Mouse (Mus musculus): ENCODE results near the gene Alox12e.

Alox12e gene

GRCm38 (mm10) chr11:70280441-70280840 lies 42.0 kb downstream of the Alox12e start:
- Histone ChIP-seq H3K4me3 (replicated peaks; ENCODE audit: low read length) (no peak overlapping the region), H3K4me1 (replicated peaks; ENCODE audit: low read depth, low read length) (0 out of 2 replicates have a peak, but pooled peaks cover 4% of the 10 kb centered on the region)
- TF ChIP-seq POU5F1 (IDR thresholded peaks at IDR 0.05; ENCODE audit: borderline replicate concordance, low read length) (no peak), NANOG (IDR thresholded peaks at IDR 0.05; ENCODE audit: borderline replicate concordance, low read length) (no peak), CTCF (conservative IDR thresholded peaks at IDR 0.05; ENCODE audit: low read length) (no peak)

GRCm38 (mm10) chr11:70278961-70279360 lies 43.5 kb downstream of the Alox12e start:
- Histone ChIP-seq H3K36me3 (ENCODE audit: insufficient read depth, low read length) (no peaks in the 10 kb centered on the region), H3K9me3 (ENCODE audit: low read length) (no peaks in the 10 kb centered on the region), H3K4me3 (replicated peaks; ENCODE audit: low read length) (no peak overlapping the region), H3K4me1 (replicated peaks; ENCODE audit: low read depth, low read length) (peaks cover 4% of the 10 kb centered on the region), H3K27me3 (ENCODE audit: insufficient read depth, low read length) (no peaks in the 10 kb centered on the region)
- TF ChIP-seq NANOG (IDR thresholded peaks at IDR 0.05; ENCODE audit: borderline replicate concordance, low read length) (no peak), CTCF (conservative IDR thresholded peaks at IDR 0.05; ENCODE audit: low read length) (no peak), POU5F1 (IDR thresholded peaks at IDR 0.05; ENCODE audit: borderline replicate concordance, low read length) (no peak)

More at GRCm38 (mm10) chr11:70280441-70280840, 42.0 kb downstream of the Alox12e start:
- Histone ChIP-seq H3K27me3 (ENCODE audit: insufficient read depth, low read length) (no peaks in the 10 kb centered on the region), H3K9me3 (ENCODE audit: low read length) (no peaks in the 10 kb centered on the region), H3K36me3 (ENCODE audit: insufficient read depth, low read length) (no peaks in the 10 kb centered on the region)

- TF ChIP-seq NANOG (IDR thresholded peaks at IDR 0.05; ENCODE audit: borderline replicate concordance, low read length), result no peak
- TF ChIP-seq CTCF (conservative IDR thresholded peaks at IDR 0.05; ENCODE audit: low read length), result no peak
- TF ChIP-seq POU5F1 (IDR thresholded peaks at IDR 0.05; ENCODE audit: borderline replicate concordance, low read length), result no peak
- no peak overlapping the region for H3K4me3 ChIP-seq (replicated peaks; ENCODE audit: low read length)
- H3K9me3 ChIP-seq (ENCODE audit: low read length), result no peaks in the 10 kb centered on the region
- peaks cover 6% of the 10 kb centered on the region for H3K4me1 ChIP-seq (replicated peaks; ENCODE audit: low read depth, low read length)
- H3K36me3 ChIP-seq (ENCODE audit: insufficient read depth, low read length), result no peaks in the 10 kb centered on the region
- no peaks in the 10 kb centered on the region; the same call in 1 of the 2 replicates for H3K27me3 ChIP-seq (ENCODE audit: insufficient read depth, low read length)
These were observed 50.8 kb downstream of the Alox12e start for GRCm38 (mm10) chr11:70271641-70272040.

GRCm38 (mm10) chr11:70266405-70266804 lies 56.0 kb downstream of the Alox12e start:
- Histone ChIP-seq H3K36me3 (ENCODE audit: insufficient read depth, low read length) (no peaks in the 10 kb centered on the region), H3K4me1 (replicated peaks; ENCODE audit: low read depth, low read length) (no peaks in the 10 kb centered on the region), H3K9me3 (ENCODE audit: low read length) (no peaks in the 10 kb centered on the region), H3K27me3 (ENCODE audit: insufficient read depth, low read length) (no peaks in the 10 kb centered on the region; the same call in 1 of the 2 replicates), H3K4me3 (replicated peaks; ENCODE audit: low read length) (no peak overlapping the region)
- TF ChIP-seq POU5F1 (IDR thresholded peaks at IDR 0.05; ENCODE audit: borderline replicate concordance, low read length), result no peak
- TF ChIP-seq CTCF (conservative IDR thresholded peaks at IDR 0.05; ENCODE audit: low read length), result no peak
- TF ChIP-seq NANOG (IDR thresholded peaks at IDR 0.05; ENCODE audit: borderline replicate concordance, low read length), result no peak

GRCm38 (mm10) chr11:70265819-70266218 lies 56.6 kb downstream of the Alox12e start:
- no peaks in the 10 kb centered on the region for H3K4me1 ChIP-seq (replicated peaks; ENCODE audit: low read depth, low read length)
- H3K4me3 ChIP-seq (replicated peaks; ENCODE audit: low read length), result no peak overlapping the region
- no peak for TF ChIP-seq POU5F1 (IDR thresholded peaks at IDR 0.05; ENCODE audit: borderline replicate concordance, low read length)
- TF ChIP-seq CTCF (conservative IDR thresholded peaks at IDR 0.05; ENCODE audit: low read length), result no peak
- TF ChIP-seq NANOG (IDR thresholded peaks at IDR 0.05; ENCODE audit: borderline replicate concordance, low read length), result no peak
- H3K27me3 ChIP-seq (ENCODE audit: insufficient read depth, low read length), result no peaks in the 10 kb centered on the region; the same call in 1 of the 2 replicates
- no peaks in the 10 kb centered on the region for H3K36me3 ChIP-seq (ENCODE audit: insufficient read depth, low read length)
- no peaks in the 10 kb centered on the region for H3K9me3 ChIP-seq (ENCODE audit: low read length)

Measured in E14TG2a.4 (cell line).